Mouse (Mus musculus) embryonic stem cell, embryonic (primary cell): ENCODE results near the gene Glt8d2.

ENCODE experiments used
- CTCF ChIA-PET, 4 experiments: fragments of 300-600 bp in 2 of 4; fragments of 350-600 bp in 2 of 4; sonication (Branson Sonifier 250); formaldehyde crosslinking; loops; one replicate each; lab custom pipeline; 2022; ENCODE audit warnings: inconsistent platforms in 2 of 4; lab: Charles Lee
- POLR2A ChIA-PET, 4 experiments: fragments of 300-600 bp in 2 of 4; fragments of 350-600 bp in 2 of 4; sonication (Branson Sonifier 250); formaldehyde crosslinking; loops; one replicate each; lab custom pipeline; 2022; ENCODE audit warnings: antibody characterized with exemption in 4 of 4, inconsistent platforms in 1 of 4; lab: Charles Lee

The Glt8d2 gene

GRCm38 (mm10) chr10:82662267-82662990 is 28.0 kb downstream of the Glt8d2 start:
- ChIA-PET CTCF (interaction anchor here in 1 of 4 experiments (1.2 kb wide), 1 partner anchor 8 kb away, joined by 4 read pairs; no protein-coding TSS in a partner anchor), POLR2A (interaction anchor here in 3 of 4 experiments (0.6 to 1.8 kb wide), 7 partner anchors 10 to 308 kb away, joined by 3 to 5 read pairs (median 5); partner anchors contain the start of genes 1190007I07Rik (in 1 of the 3) and Gm4924 (in 1 of the 3))

- POLR2A ChIA-PET: interaction anchor here in 2 of 4 experiments (0.8 to 1.8 kb wide), 4 partner anchors 9 to 308 kb away, joined by 3 to 5 read pairs (median 4); partner anchors contain the start of genes 1190007I07Rik (in 1 of the 2) and Gm4924 (in 1 of the 2)
- CTCF ChIA-PET: interaction anchor here in 1 of 4 experiments (0.6 kb wide), 1 partner anchor 877 kb away, joined by 7 read pairs; no protein-coding TSS in a partner anchor
These were observed 28.6 kb downstream of the Glt8d2 start for GRCm38 (mm10) chr10:82661820-82662219.

GRCm38 (mm10) chr10:82654581-82654980 is 35.9 kb downstream of the Glt8d2 start:
- ChIA-PET CTCF (interaction anchor here in 3 of 4 experiments (0.7 to 0.8 kb wide), 3 partner anchors 8 to 318 kb away, joined by 3 to 4 read pairs (median 3); no protein-coding TSS in a partner anchor), POLR2A (interaction anchor here in 3 of 4 experiments (0.6 to 2.8 kb wide), 13 partner anchors 12 to 300 kb away, joined by 3 to 13 read pairs (median 3); partner anchors contain the start of genes 1190007I07Rik (in 2 of the 3), Gm4924 (in 1 of the 3), Nfyb (in 1 of the 3) and Tdg (in 1 of the 3))

- POLR2A ChIA-PET: interaction anchor here in 2 of 4 experiments (0.8 to 2.8 kb wide), 14 partner anchors 9 to 298 kb away, joined by 3 to 13 read pairs (median 4); partner anchors contain the start of genes 1190007I07Rik (in 1 of the 2), Gm4924 (in 1 of the 2) and Nfyb (in 1 of the 2)
- CTCF ChIA-PET: interaction anchor here (0.6 to 1.9 kb wide), 4 partner anchors 13 to 422 kb away, joined by 3 to 8 read pairs (median 5); no protein-coding TSS in a partner anchor
These were observed 37.8 kb downstream of the Glt8d2 start for GRCm38 (mm10) chr10:82652625-82653024.

- POLR2A ChIA-PET: interaction anchor here in 2 of 4 experiments (1.1 to 2.5 kb wide), 6 partner anchors 9 to 242 kb away, joined by 3 to 9 read pairs (median 4); no protein-coding TSS in a partner anchor
- CTCF ChIA-PET: interaction anchor here in 1 of 4 experiments (1.9 kb wide), 1 partner anchor 15 kb away, joined by 6 read pairs; no protein-coding TSS in a partner anchor
These were observed 39.2 kb downstream of the Glt8d2 start for GRCm38 (mm10) chr10:82651221-82651620.

- CTCF ChIA-PET: no interaction called here
- POLR2A ChIA-PET: interaction anchor here in 2 of 4 experiments (0.6 to 1.3 kb wide), 6 partner anchors 15 to 140 kb away, joined by 3 to 5 read pairs (median 3); partner anchors contain the start of genes Tdg (in 2 of the 2) and 1190007I07Rik (in 1 of the 2)
These were observed 43.1 kb downstream of the Glt8d2 start for GRCm38 (mm10) chr10:82647205-82647811.

- ChIA-PET POLR2A (interaction anchor here in 2 of 4 experiments (0.7 to 1.5 kb wide), 4 partner anchors 16 to 213 kb away, joined by 3 to 4 read pairs (median 3); partner anchors contain the start of genes 1190007I07Rik (in 1 of the 2) and Tdg (in 1 of the 2)), CTCF (no interaction called here)
These were observed 44.4 kb downstream of the Glt8d2 start for GRCm38 (mm10) chr10:82646083-82646482.

GRCm38 (mm10) chr10:82641481-82641880 is 49.0 kb downstream of the Glt8d2 start:
- POLR2A ChIA-PET: interaction anchor here in 2 of 4 experiments (0.6 to 4.2 kb wide), 5 partner anchors 11 to 217 kb away, joined by 3 to 23 read pairs (median 7); partner anchors contain the start of genes Tdg (in 2 of the 2) and 1190007I07Rik (in 1 of the 2)
- CTCF ChIA-PET: no interaction called here

- CTCF ChIA-PET: interaction anchor here in 2 of 4 experiments (0.6 kb wide), 2 partner anchors 262 to 305 kb away, joined by 3 to 4 read pairs; no protein-coding TSS in a partner anchor
- POLR2A ChIA-PET: interaction anchor here in 2 of 4 experiments (0.5 to 3.3 kb wide), 5 partner anchors 9 to 223 kb away, joined by 3 to 19 read pairs (median 7); partner anchors contain the start of genes Tdg (in 2 of the 2) and 1190007I07Rik (in 1 of the 2)
These were observed 51.3 kb downstream of the Glt8d2 start for GRCm38 (mm10) chr10:82639032-82639698.

GRCm38 (mm10) chr10:82636321-82636720 is 54.1 kb downstream of the Glt8d2 start:
- ChIA-PET POLR2A (interaction anchor here in 2 of 4 experiments (1.0 to 2.0 kb wide), 3 partner anchors 13 to 223 kb away, joined by 3 to 8 read pairs (median 4); partner anchors contain the start of gene 1190007I07Rik (in 2 of the 2)), CTCF (no interaction called here)

GRCm38 (mm10) chr10:82634348-82634747 is 56.1 kb downstream of the Glt8d2 start:
- ChIA-PET POLR2A (interaction anchor here in 2 of 4 experiments (1.3 to 3.6 kb wide), 3 partner anchors 11 kb away, joined by 4 to 46 read pairs (median 8); partner anchors contain the start of gene 1190007I07Rik (in 2 of the 2)), CTCF (no interaction called here)

- ChIA-PET CTCF (interaction anchor here in 1 of 4 experiments (0.8 kb wide), 1 partner anchor 12 kb away, joined by 3 read pairs; no protein-coding TSS in a partner anchor), POLR2A (interaction anchor here in 3 of 4 experiments (0.8 to 4.6 kb wide), 10 partner anchors 9 to 227 kb away, joined by 3 to 46 read pairs (median 6); partner anchors contain the start of genes 1190007I07Rik (in 3 of the 3) and Nfyb (in 1 of the 3))
These were observed 57.8 kb downstream of the Glt8d2 start for GRCm38 (mm10) chr10:82632496-82633280.

- POLR2A ChIA-PET: interaction anchor here in 3 of 4 experiments (0.5 to 4.6 kb wide), 21 partner anchors 8 to 405 kb away, joined by 3 to 46 read pairs (median 5); partner anchors contain the start of genes 1190007I07Rik (in 3 of the 3) and Nfyb (in 2 of the 3)
- CTCF ChIA-PET: interaction anchor here in 1 of 4 experiments (1.4 kb wide), 1 partner anchor 36 kb away, joined by 6 read pairs; no protein-coding TSS in a partner anchor
These were observed 59.3 kb downstream of the Glt8d2 start for GRCm38 (mm10) chr10:82631133-82631532.

GRCm38 (mm10) chr10:82630497-82630896 is 60.0 kb downstream of the Glt8d2 start:
- ChIA-PET POLR2A (interaction anchor here in 3 of 4 experiments (0.5 to 4.6 kb wide), 22 partner anchors 7 to 1118 kb away, joined by 3 to 46 read pairs (median 4); partner anchors contain the start of genes 1190007I07Rik (in 3 of the 3) and Nfyb (in 2 of the 3)), CTCF (no interaction called here)

- POLR2A ChIA-PET: interaction anchor here (0.6 to 4.6 kb wide), 34 partner anchors 9 to 1213 kb away, joined by 3 to 35 read pairs (median 4); partner anchors contain the start of genes Gm4924 (in 2 of the 4), Nfyb (in 2 of the 4) and Eid3 (in 1 of the 4)
- CTCF ChIA-PET: interaction anchor here in 1 of 4 experiments (0.5 kb wide), 1 partner anchor 1148 kb away, joined by 11 read pairs; no protein-coding TSS in a partner anchor
These were observed 60.7 kb downstream of the Glt8d2 start, which contains the start of gene Tdg for GRCm38 (mm10) chr10:82629586-82630255. Gene Tdg (plus strand): TSS chr10:82629828.
